ENCODE assay signal across 9 mouse cellular contexts in the genomic region with DNA sequence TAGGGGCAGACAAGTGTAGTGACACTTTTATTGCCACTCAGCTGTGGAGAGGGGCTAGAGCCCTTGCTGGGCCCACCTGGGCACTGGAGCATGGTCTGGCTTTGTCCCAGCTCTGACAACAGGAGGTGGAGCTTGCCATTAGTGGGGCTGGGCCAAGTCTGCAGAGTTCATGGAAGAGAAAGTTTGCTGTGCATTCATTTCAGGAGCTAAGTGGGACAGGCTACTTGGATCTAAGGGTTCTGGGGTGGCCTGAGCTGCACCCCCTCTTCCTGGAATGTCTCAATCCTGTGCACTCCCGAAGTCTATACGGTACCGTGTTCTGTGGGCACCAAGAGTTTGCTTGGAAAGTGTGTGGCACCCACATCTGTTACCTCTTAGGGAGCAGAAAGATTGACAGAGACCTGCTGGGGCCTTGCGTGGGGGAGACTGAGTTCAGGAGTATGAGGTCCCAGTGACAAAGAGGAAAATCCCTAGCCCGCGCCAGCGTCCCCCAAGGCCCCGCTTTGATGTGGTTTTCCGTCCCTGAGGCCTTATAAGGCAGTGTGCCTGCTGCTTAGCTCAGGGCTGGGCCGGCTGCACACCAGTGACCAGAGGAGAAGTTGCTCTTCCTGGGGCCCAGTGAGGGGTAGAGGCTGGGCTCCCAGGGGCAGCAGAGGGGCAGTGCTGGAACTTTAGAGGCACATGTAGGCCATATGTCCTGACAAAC. TPM values are rescaled to one million over a fixed set of nuclear protein-coding genes. Genes with fewer than 3 reads are reported as not detected.
A peak's percentile ranks its signal among the peaks of the same experiment; 100 is the strongest.
DNase-seq lines count a peak whose midpoint lies in the region; ATAC-seq and TF ChIP-seq lines count a peak whose summit lies in the region.
"Had no signal": no experiment of that assay in that cellular context is flagged by ENCODE, and none has a peak within 500 bp of the region (broad histone marks: within the 10 kb centered on the region; RNA-seq: fewer than 3 reads in every experiment).

No protein-coding gene starts in this region.

- peak; percentile 60 for ATAC-seq in heart, embryonic 14.5 days (ENCODE audit: insufficient number of reproducible peaks, insufficient read depth, low FRiP score, low read depth)
- ATAC-seq in limb, embryonic 14.5 days (ENCODE audit: low FRiP score, low read depth), result peak; percentile 44
- ATAC-seq in monocyte, adult 5-6 weeks (replicated peaks; ENCODE audit: insufficient number of reproducible peaks, low FRiP score, low TSS enrichment, poor library complexity, severe bottlenecking), result no peak
- ATAC-seq: Patski had no signal

- H3K27me3 ChIP-seq in heart, embryonic 14.5 days (ENCODE audit: control insufficient read depth, insufficient read depth, low read length), result no peaks in the 10 kb centered on the region
- no peaks in the 10 kb centered on the region for H3K27me3 ChIP-seq in limb, embryonic 14.5 days (ENCODE audit: control insufficient read depth, insufficient read depth, low read length)
- H3K27me3 ChIP-seq: Patski had no signal

- no peaks in the 10 kb centered on the region for H3K9me3 ChIP-seq in heart, embryonic 14.5 days (ENCODE audit: control insufficient read depth, low read length)
- no peaks in the 10 kb centered on the region for H3K9me3 ChIP-seq in limb, embryonic 14.5 days (ENCODE audit: control insufficient read depth, low read length)

- H3K4me1 ChIP-seq in heart, embryonic 14.5 days (ENCODE audit: control insufficient read depth in 2 of 2, insufficient read depth in 2 of 2, low read length in 2 of 2), result peaks cover 56 to 73% of the 10 kb centered on the region in 2 experiments
- peaks cover 63% of the 10 kb centered on the region for H3K4me1 ChIP-seq in limb, embryonic 14.5 days (ENCODE audit: control insufficient read depth, insufficient read depth, low read length)

- no peak for TF ChIP-seq POLR2A in limb, embryonic 14.5 days (IDR thresholded peaks at IDR 0.05; ENCODE audit: borderline replicate concordance, extremely low read depth, insufficient read depth, insufficient read length)

- peak overlapping the region; percentile 59 for H3K9ac ChIP-seq in heart, embryonic 14.5 days (ENCODE audit: low read length)
- peak overlapping the region; percentile 5; the same call in 1 of the 2 replicates for H3K9ac ChIP-seq in limb, embryonic 14.5 days (ENCODE audit: low read depth, low read length, severe bottlenecking)

- no peaks in the 10 kb centered on the region for H3K36me3 ChIP-seq in heart, embryonic 14.5 days (ENCODE audit: control insufficient read depth, insufficient read depth, low read length)
- H3K36me3 ChIP-seq in limb, embryonic 14.5 days (ENCODE audit: control insufficient read depth, insufficient read depth, low read length), result peaks cover 13% of the 10 kb centered on the region; the same call in 1 of the 2 replicates

- DNase-seq in heart, adult 18-20 months, result no peak
- DNase-seq in 3134 (ENCODE audit: extremely low read depth, insufficient read length, low spot score), result peak; percentile 68
- peak; percentile 46 for DNase-seq in c-Kit-positive CD71-negative TER-119-negative erythroid progenitor cells, embryonic 14.5 days (ENCODE audit: low read depth)
- DNase-seq in limb, embryonic 14.5 days (ENCODE audit: low spot score), result peak; percentile 53
- DNase-seq in spleen, postnatal 36 days (ENCODE audit: low spot score in 2 of 2), result peak; percentile 75 to 76
- DNase-seq in cerebellum, postnatal 14 days, result no peak

- peak overlapping the region; percentile 91 to 92 for H3K27ac ChIP-seq in heart, embryonic 14.5 days (replicated peaks in 1 of 2; ENCODE audit: control insufficient read depth in 1 of 2, insufficient read depth in 1 of 2, low read depth in 2 of 2, low read length in 2 of 2)
- peak overlapping the region; percentile 74 for H3K27ac ChIP-seq in limb, embryonic 14.5 days (replicated peaks; ENCODE audit: low read depth, low read length)

- peak overlapping the region; percentile 24 for H3K4me2 ChIP-seq in heart, embryonic 14.5 days (ENCODE audit: low read length)
- H3K4me2 ChIP-seq in limb, embryonic 14.5 days (replicated peaks; ENCODE audit: low read depth, low read length, severe bottlenecking), result peak overlapping the region; percentile 23; the same call in 1 of the 2 replicates

- H3K4me3 ChIP-seq in heart, embryonic 14.5 days (ENCODE audit: control insufficient read depth in 1 of 2, insufficient read depth in 1 of 2, low read depth in 1 of 2, low read length in 2 of 2), result no peak overlapping the region
- no peak overlapping the region for H3K4me3 ChIP-seq in limb, embryonic 14.5 days (replicated peaks; ENCODE audit: low read length)

- 9% methylated on average over 10 of the region's 10 CpGs for WGBS in heart, embryonic 14.5 days
- WGBS in limb, embryonic 14.5 days, result 9% methylated on average over 10 of the region's 10 CpGs

RNA-seq across cellular contexts. Expression of gene Nkd1, which starts 49.3 kb away (rescaled TPM):
- 13.8 and 15.1 TPM in 2 replicates for polyA plus RNA-seq in heart, embryonic 14.5 days (2014; fragmentation: Nextera tagmentation; extraction: Ambion mirVana)
- total RNA-seq in heart, adult 18-20 months (2021), result 1 to 10 TPM; 2.4 to 2.8 TPM
- polyA plus RNA-seq in limb, embryonic 14.5 days (2012; rRNA removed), result 48.6 and 61.4 TPM in 2 replicates
- 53.9 and 66.4 TPM in 2 replicates for polyA plus RNA-seq in limb, embryonic 14.5 days (2014; fragmentation: Nextera tagmentation; extraction: Ambion mirVana)
- 0.85 to 1.2 TPM in 2 of 3 replicates, not detected in the other for total RNA-seq in monocyte, adult 5-6 weeks (2017)

Comparison
In these comparisons a context has a peak if more than half of its experiments do, and no peak if none do; other contexts are left out.
1. DNase-seq: peak in 3134 (single experiment), c-Kit-positive CD71-negative TER-119-negative erythroid progenitor cells, embryonic 14.5 days (single experiment), limb, embryonic 14.5 days (single experiment) and spleen, postnatal 36 days (2 of 2); none in heart, adult 18-20 months (0 of 2) and cerebellum, postnatal 14 days (0 of 2).